Mouse (Mus musculus) thymus, adult 18-20 months (tissue): ENCODE data around the gene Orai2.
A peak's percentile ranks its signal among the peaks of the same experiment; 100 is the strongest.
"Not testable (repeated sequence)": the region's sequence is repeated elsewhere in the genome, so short reads cannot be mapped to it uniquely, and the experiment has no call there.

Experiments
- DNase-seq, 2 experiments: peaks; one replicate each; pipeline ENCODE4 v3.0.0; 2022; ENCODE audit warnings: mixed read lengths in 2 of 2

The Orai2 gene

GRCm38 (mm10) chr5:136135571-136136291, 34.8 kb downstream of the Orai2 start, which contains the start of the genes Lrwd1 and Alkbh4:
Gene Lrwd1 (minus strand): TSS chr5:136136074.
Gene Alkbh4 (plus strand): TSS chr5:136136146.
- peak; percentile 96 to 97 for DNase-seq

DNA sequence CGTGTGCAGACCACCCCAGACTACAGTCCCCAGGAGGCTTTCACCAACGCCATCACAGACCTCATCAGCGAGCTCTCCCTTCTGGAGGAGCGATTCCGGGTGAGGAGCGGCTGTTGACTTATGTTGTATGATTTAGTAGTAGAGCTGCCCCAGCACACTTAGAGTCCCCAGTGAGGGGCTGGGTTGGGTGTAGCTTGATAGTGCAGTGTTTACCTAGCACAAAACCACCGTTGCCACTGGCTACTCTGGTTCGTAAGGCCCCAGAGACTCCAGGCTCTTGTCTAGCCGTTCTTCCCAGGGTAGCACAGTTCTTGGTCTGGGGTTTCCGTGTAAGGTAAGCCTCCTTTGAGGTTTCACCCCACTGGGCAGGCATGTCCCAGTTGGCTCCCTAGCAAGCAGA, 48.3 kb downstream of the Orai2 start:
- no peak for DNase-seq

DNA sequence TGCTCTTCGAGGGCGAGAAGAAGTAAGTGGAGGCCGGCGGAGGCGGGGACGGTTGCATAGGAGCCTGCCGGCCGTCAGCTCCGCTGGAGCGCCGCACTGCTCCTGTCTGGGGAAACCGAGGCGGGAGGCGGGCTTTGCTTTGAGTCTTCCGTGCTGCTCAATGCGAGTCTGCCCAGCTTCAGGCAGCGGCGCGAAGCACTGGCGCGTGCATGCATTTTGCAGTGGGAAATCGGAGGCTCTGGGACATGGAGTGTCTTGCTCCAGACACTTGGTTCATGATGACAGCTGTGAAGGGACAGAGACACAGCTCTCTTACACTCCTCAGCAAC, 53.8 kb downstream of the Orai2 start:
- no peak for DNase-seq

DNA sequence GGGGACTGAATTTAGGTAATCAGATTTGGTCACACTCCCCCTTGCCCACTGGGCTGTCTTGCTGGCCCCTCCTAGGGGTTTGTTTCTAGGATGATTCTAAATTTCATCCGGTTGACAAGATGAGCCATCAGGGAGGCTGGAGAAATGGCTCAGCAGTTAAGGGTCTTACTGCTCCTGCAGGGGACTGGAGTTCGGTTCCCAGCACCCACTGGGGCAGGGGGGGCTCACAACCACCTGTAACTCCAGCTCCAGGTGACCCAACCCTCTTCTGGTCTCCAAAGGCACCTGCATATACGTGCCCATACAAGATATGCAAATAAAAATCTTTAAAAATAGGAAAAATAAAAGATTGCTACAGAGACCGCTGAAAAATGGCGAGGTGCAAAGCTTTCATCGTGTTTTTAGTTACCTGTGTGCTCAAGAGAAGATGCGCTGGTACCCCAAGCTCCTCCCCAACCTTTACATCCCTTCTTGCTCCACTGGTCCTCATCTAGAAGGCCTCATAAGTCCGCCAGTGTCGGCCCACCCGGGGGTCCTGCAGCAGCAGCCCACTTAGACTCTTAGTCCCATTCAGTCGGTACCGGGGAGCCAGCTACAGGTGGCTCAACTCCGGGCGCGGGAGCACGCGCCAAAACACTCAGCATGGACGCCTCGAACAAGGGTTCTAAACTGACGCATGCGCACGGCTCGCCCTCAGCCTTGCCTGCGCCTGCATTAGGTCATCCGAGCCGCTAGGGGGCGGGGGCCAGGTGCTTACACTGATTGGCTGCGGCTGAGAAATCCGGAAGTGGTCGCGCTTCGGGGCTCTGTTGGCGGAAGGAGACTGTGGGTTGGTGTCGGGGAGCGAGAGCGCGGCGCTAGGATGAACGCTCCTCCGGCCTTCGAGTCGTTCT, 54.4 kb downstream of the Orai2 start, which contains the start of gene Polr2j:
Polr2j (plus strand) TSS at position 741 of the 893 bp plus-strand sequence.
- DNase-seq, result peak; percentile 90

- not testable (repeated sequence) for DNase-seq
Observed at GRCm38 (mm10) chr5:136113546-136113945, 57.0 kb downstream of the Orai2 start.

DNA sequence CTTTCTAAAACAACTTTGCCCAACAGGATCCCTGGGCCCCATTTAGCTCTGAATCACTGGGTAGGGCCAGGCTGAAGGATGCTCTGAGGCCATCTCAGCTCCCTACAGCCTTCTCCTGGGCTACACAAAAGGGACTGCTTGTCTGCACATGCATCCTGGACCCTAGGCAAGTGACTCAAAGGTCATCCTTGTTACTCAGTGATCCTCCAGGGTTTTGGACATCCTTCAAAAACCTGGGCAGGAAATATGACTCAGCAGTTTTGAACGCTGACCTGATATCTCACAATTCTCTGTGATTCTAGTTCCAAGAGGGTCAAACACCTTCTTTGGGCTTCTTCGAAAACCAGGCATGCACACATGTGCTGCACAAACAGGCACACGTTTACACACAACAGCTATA, 61.5 kb downstream of the Orai2 start:
- DNase-seq, result no peak

DNA sequence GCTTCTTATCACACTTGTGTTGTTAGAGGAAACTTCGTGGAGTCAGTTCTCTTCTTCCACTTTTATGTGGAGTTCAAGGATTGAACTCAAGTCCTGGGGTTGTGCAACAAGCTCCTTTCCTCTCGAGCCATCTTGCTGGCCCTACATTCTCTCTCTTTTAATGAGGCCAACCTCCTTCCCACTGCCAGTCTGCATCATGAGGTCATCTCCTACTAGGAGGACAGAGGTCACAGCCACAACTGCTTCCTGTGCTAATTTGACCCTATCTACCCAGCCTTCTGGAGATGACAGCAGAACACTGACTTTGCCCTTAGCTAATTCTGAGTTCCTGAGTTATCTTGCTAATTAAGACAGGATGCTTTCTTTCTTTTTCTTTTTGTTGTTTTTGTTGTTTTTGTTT, 62.0 kb downstream of the Orai2 start:
- DNase-seq, result no peak

- DNase-seq, result no peak
Observed at GRCm38 (mm10) chr5:136104511-136104910, 66.0 kb downstream of the Orai2 start.

DNA sequence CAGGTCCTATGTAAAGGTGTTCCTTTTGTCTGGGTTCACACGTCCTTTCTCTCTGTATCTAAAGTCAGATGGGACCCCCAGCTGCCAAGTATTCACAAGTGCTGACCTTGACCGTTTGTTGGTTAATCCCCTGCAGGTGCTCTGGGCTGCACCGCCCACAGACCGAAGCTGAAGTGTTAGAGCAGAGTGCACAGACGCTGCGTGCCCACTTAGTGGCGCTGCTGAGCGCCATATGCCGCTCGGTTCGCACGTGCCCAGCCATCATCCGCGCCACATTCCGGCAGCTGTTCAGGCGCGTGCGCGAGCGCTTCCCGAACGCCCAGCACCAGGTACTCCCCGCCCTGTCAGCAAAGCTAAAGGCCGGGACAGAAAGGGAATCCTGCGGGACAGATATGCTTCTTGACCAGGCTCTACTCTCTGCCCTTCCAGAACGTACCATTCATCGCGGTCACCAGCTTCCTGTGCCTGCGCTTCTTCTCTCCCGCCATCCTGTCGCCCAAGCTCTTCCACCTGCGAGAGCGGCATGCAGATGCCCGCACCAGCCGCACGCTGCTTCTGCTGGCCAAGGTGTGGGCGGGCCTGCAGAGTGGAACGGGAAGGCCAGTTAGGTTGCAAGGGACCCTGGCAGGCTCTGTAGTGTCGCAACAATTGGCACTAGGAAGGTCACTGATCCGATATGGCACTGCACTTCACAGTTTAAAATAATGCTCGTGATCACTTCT, 68.3 kb downstream of the Orai2 start:
- DNase-seq, result peak; percentile 39 to 60

- DNase-seq, result no peak
Observed at GRCm38 (mm10) chr5:136098536-136098935, 72.0 kb downstream of the Orai2 start.
